ENCODE assay signal across 15 mouse cellular contexts in the genomic region with DNA sequence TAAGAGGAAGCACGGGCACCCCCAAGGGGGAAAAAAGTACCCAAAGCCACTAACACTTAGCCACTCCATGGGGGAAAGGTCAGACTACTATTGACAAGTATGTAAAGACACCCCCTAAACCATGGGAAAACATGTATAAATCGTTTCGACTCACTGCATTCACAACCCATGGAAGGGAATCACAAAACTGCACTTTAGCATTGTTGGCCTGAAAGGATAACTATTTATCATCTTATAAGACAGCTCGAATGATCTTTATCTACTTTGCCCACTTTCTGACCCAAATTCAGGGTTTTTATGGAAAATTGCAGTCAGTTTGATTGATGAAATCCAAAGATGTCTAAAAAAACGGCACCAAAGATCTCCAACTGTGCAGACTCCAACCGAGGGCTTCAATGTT. TPM values are rescaled to one million over a fixed set of nuclear protein-coding genes. Genes with fewer than 3 reads are reported as not detected.
DNase-seq lines count a peak whose midpoint lies in the region; ATAC-seq and TF ChIP-seq lines count a peak whose summit lies in the region.
"Had no signal": no experiment of that assay in that cellular context is flagged by ENCODE, and none has a peak within 500 bp of the region (broad histone marks: within the 10 kb centered on the region; RNA-seq: fewer than 3 reads in every experiment).

No protein-coding gene starts in this region.

- no peak for ATAC-seq in heart, embryonic 12.5 days (ENCODE audit: insufficient number of reproducible peaks, low FRiP score)
- ATAC-seq in lung, embryonic 15.5 days (ENCODE audit: borderline replicate concordance, extremely low read depth, low FRiP score, low TSS enrichment) = no peak
- ATAC-seq in forebrain, embryonic 11.5 days (replicated peaks; ENCODE audit: low FRiP score) = no peak
- ATAC-seq in limb, embryonic 12.5 days (ENCODE audit: insufficient number of reproducible peaks, insufficient read depth, low FRiP score, low TSS enrichment, low read depth) = no peak
- ATAC-seq in liver, embryonic 12.5 days = no peak
- ATAC-seq: intestine, postnatal 0 days had no signal

- no peak for TF ChIP-seq POLR2A in lung, adult 2 months (IDR thresholded peaks at IDR 0.05; ENCODE audit: borderline replicate concordance, extremely low read depth, low read depth, low read length)

- no peak overlapping the region for H3K9ac ChIP-seq in heart, embryonic 12.5 days
- no peak overlapping the region for H3K9ac ChIP-seq in lung, embryonic 15.5 days
- no peak overlapping the region for H3K9ac ChIP-seq in forebrain, embryonic 11.5 days (ENCODE audit: low read length)
- H3K9ac ChIP-seq in limb, embryonic 12.5 days (replicated peaks) = no peak overlapping the region
- no peak overlapping the region for H3K9ac ChIP-seq in liver, embryonic 12.5 days
- H3K9ac ChIP-seq: liver, embryonic 14.5 days had no signal

- no peak overlapping the region for H3K27ac ChIP-seq in heart, embryonic 12.5 days (ENCODE audit: poor library complexity, severe bottlenecking)
- H3K27ac ChIP-seq in lung, embryonic 15.5 days = no peak overlapping the region
- H3K27ac ChIP-seq in forebrain, embryonic 11.5 days (ENCODE audit: low read depth, low read length) = no peak overlapping the region
- H3K27ac ChIP-seq in limb, embryonic 12.5 days = no peak overlapping the region
- no peak overlapping the region for H3K27ac ChIP-seq in left cerebral cortex, adult 2 months
- no peak overlapping the region for H3K27ac ChIP-seq in liver, embryonic 12.5 days
- H3K27ac ChIP-seq: liver, embryonic 14.5 days; macrophage had no signal

- WGBS in heart, embryonic 12.5 days = 10% methylated on average over 6 of the region's 6 CpGs
- 5% methylated on average over 6 of the region's 6 CpGs for WGBS in lung, embryonic 15.5 days
- WGBS in lung, adult 2 months = 9% methylated on average over 6 of the region's 6 CpGs
- 3% methylated on average over 6 of the region's 6 CpGs for WGBS in forebrain, embryonic 11.5 days
- 7% methylated on average over 6 of the region's 6 CpGs for WGBS in limb, embryonic 12.5 days
- 10% methylated on average over 6 of the region's 6 CpGs for WGBS in liver, embryonic 12.5 days (ENCODE audit: insufficient replicate concordance)

- H3K36me3 ChIP-seq in heart, embryonic 12.5 days = no peaks in the 10 kb centered on the region
- no peaks in the 10 kb centered on the region for H3K36me3 ChIP-seq in lung, embryonic 15.5 days
- no peaks in the 10 kb centered on the region for H3K36me3 ChIP-seq in forebrain, embryonic 11.5 days (ENCODE audit: control insufficient read depth, insufficient read depth, low read length)
- no peaks in the 10 kb centered on the region for H3K36me3 ChIP-seq in limb, embryonic 12.5 days
- H3K36me3 ChIP-seq in liver, embryonic 12.5 days = no peaks in the 10 kb centered on the region

- H3K4me3 ChIP-seq in heart, embryonic 12.5 days = no peak overlapping the region; the same call in 1 of the 2 replicates
- H3K4me3 ChIP-seq in lung, embryonic 15.5 days = 0 out of 2 replicates have a peak overlapping the region, but pooled peaks have one; percentile 18
- H3K4me3 ChIP-seq in lung, adult 2 months (replicated peaks; ENCODE audit: extremely low read depth, low read depth, low read length) = no peak overlapping the region
- H3K4me3 ChIP-seq in forebrain, embryonic 11.5 days (ENCODE audit: low read depth, low read length) = peak overlapping the region; percentile 27; the same call in 1 of the 2 replicates
- H3K4me3 ChIP-seq in limb, embryonic 12.5 days (replicated peaks) = 0 out of 2 replicates have a peak overlapping the region, but pooled peaks have one; percentile 33
- H3K4me3 ChIP-seq in left cerebral cortex, adult 2 months = no peak overlapping the region
- no peak overlapping the region for H3K4me3 ChIP-seq in liver, embryonic 12.5 days

- 0 out of 2 replicates have a peak overlapping the region, but pooled peaks have one; percentile 76 for H3K4me2 ChIP-seq in heart, embryonic 12.5 days
- no peak overlapping the region for H3K4me2 ChIP-seq in lung, embryonic 15.5 days
- H3K4me2 ChIP-seq in forebrain, embryonic 11.5 days (ENCODE audit: low read depth, low read length, severe bottlenecking) = peak overlapping the region; percentile 53; the same call in 1 of the 2 replicates
- peak overlapping the region; percentile 58; the same call in 1 of the 2 replicates for H3K4me2 ChIP-seq in limb, embryonic 12.5 days
- no peak overlapping the region for H3K4me2 ChIP-seq in liver, embryonic 12.5 days

- TF ChIP-seq CTCF in lung, adult 2 months (IDR thresholded peaks at IDR 0.05; ENCODE audit: insufficient read depth, low read length) = no peak
- no peak for TF ChIP-seq CTCF in left cerebral cortex, adult 2 months (IDR thresholded peaks at IDR 0.05)

- peaks cover 9% of the 10 kb centered on the region; the same call in 1 of the 2 replicates for H3K4me1 ChIP-seq in heart, embryonic 12.5 days (replicated peaks)
- H3K4me1 ChIP-seq in lung, embryonic 15.5 days = 0 out of 2 replicates have a peak, but pooled peaks cover 5% of the 10 kb centered on the region
- no peaks in the 10 kb centered on the region for H3K4me1 ChIP-seq in lung, adult 2 months (ENCODE audit: control insufficient read depth, insufficient read depth, low read length)
- H3K4me1 ChIP-seq in forebrain, embryonic 11.5 days (replicated peaks; ENCODE audit: control insufficient read depth, insufficient read depth, low read length) = peaks cover 15% of the 10 kb centered on the region; the same call in 1 of the 2 replicates
- H3K4me1 ChIP-seq in limb, embryonic 12.5 days (replicated peaks) = peaks cover 15% of the 10 kb centered on the region; the same call in 1 of the 2 replicates
- no peaks in the 10 kb centered on the region for H3K4me1 ChIP-seq in liver, embryonic 12.5 days

- H3K9me3 ChIP-seq in heart, embryonic 12.5 days (replicated peaks) = peaks cover 3% of the 10 kb centered on the region; the same call in 1 of the 2 replicates
- H3K9me3 ChIP-seq in lung, embryonic 15.5 days = peaks cover 2% of the 10 kb centered on the region; the same call in 1 of the 2 replicates
- no peaks in the 10 kb centered on the region for H3K9me3 ChIP-seq in forebrain, embryonic 11.5 days (ENCODE audit: control insufficient read depth, low read length)
- H3K9me3 ChIP-seq in limb, embryonic 12.5 days = peaks cover 10% of the 10 kb centered on the region; the same call in 1 of the 2 replicates
- no peaks in the 10 kb centered on the region for H3K9me3 ChIP-seq in liver, embryonic 12.5 days (replicated peaks)

- intact Hi-C loops in heart, postnatal 10 days (cut with DNase I) = loop anchor here (2.0 kb wide), 1 partner anchor 123 kb away; a partner anchor contains a TSS
- intact Hi-C loops in left cerebral cortex, adult 2 months (cut with DNase I) = no loop called here

- no peak for DNase-seq in heart, postnatal 10 days
- DNase-seq in lung, adult 2 months = no peak
- no peak for DNase-seq in forebrain, embryonic 11.5 days (ENCODE audit: low spot score)
- no peak for DNase-seq in left cerebral cortex, adult 2 months (ENCODE audit: extremely low spot score in 1 of 2, low spot score in 2 of 2)
- DNase-seq: cerebellum, adult 18-20 months; gastrocnemius, postnatal 14 days; right cerebral cortex, postnatal 4 days; thymus, postnatal 36 days had no signal

- H3K27me3 ChIP-seq in heart, embryonic 12.5 days (replicated peaks) = peaks cover 88% of the 10 kb centered on the region
- H3K27me3 ChIP-seq in lung, embryonic 15.5 days = peaks cover 96% of the 10 kb centered on the region
- peaks cover 86% of the 10 kb centered on the region for H3K27me3 ChIP-seq in forebrain, embryonic 11.5 days (ENCODE audit: control insufficient read depth, insufficient read depth, low read length)
- peaks cover 92% of the 10 kb centered on the region for H3K27me3 ChIP-seq in limb, embryonic 12.5 days
- H3K27me3 ChIP-seq in liver, embryonic 12.5 days (replicated peaks) = peaks cover 94% of the 10 kb centered on the region

RNA-seq across cellular contexts. Expression of a gene that starts 38.5 kb away (rescaled TPM):
- 55.5 and 60.9 TPM in 2 replicates for polyA plus RNA-seq in heart, embryonic 12.5 days (2016; fragmentation: Nextera tagmentation; extraction: Ambion mirVana)
- 10 to 100 TPM; 40.1 to 46.0 TPM for total RNA-seq in heart, postnatal 10 days (2021)
- polyA plus RNA-seq in lung, embryonic 15.5 days (2015; fragmentation: Nextera tagmentation; extraction: Ambion mirVana) = 80.9 and 83.8 TPM in 2 replicates
- 98.4 and 100 TPM in 2 replicates for polyA plus RNA-seq in lung, adult 2 months (2012; rRNA removed)
- polyA plus RNA-seq in forebrain, embryonic 11.5 days (2014; fragmentation: Nextera tagmentation; extraction: Ambion mirVana) = 106 and 117 TPM in 2 replicates
- 77.4 and 80.3 TPM in 2 replicates for polyA plus RNA-seq in limb, embryonic 12.5 days (2016; fragmentation: Nextera tagmentation; extraction: Ambion mirVana)
- total RNA-seq in left cerebral cortex, adult 2 months (2021) = 10 to 100 TPM; 90.2 to 92.8 TPM
- polyA plus RNA-seq in liver, embryonic 12.5 days (2016; fragmentation: Nextera tagmentation; extraction: Ambion mirVana) = 114 and 118 TPM in 2 replicates

Comparison
In these comparisons a context has a peak if more than half of its experiments do, and no peak if none do; other contexts are left out.
1. H3K4me3 ChIP-seq: peak in lung, embryonic 15.5 days (single experiment), forebrain, embryonic 11.5 days (single experiment) and limb, embryonic 12.5 days (single experiment); none in heart, embryonic 12.5 days (single experiment), lung, adult 2 months (single experiment), left cerebral cortex, adult 2 months (single experiment) and liver, embryonic 12.5 days (single experiment).
2. H3K4me2 ChIP-seq: peak in heart, embryonic 12.5 days (single experiment), forebrain, embryonic 11.5 days (single experiment) and limb, embryonic 12.5 days (single experiment); none in lung, embryonic 15.5 days (single experiment) and liver, embryonic 12.5 days (single experiment).